21 mouse cellular contexts compared by ENCODE assay signal in genomic region chr5:25597786-25598185, GRCm38 (mm10).
DNase-seq lines count a peak whose midpoint lies in the region; ATAC-seq and TF ChIP-seq lines count a peak whose summit lies in the region.
"Had no signal": no experiment of that assay in that cellular context is flagged by ENCODE, and none has a peak within 500 bp of the region (broad histone marks: within the 10 kb centered on the region; RNA-seq: fewer than 3 reads in every experiment).

No protein-coding gene starts in this region.

- no peaks in the 10 kb centered on the region for H3K9me3 ChIP-seq in intestine, embryonic 15.5 days
- no peaks in the 10 kb centered on the region for H3K9me3 ChIP-seq in embryonic facial prominence, embryonic 10.5 days
- H3K9me3 ChIP-seq: embryonic facial prominence, embryonic 15.5 days; forebrain, embryonic 10.5 days; hindbrain, embryonic 12.5 days had no signal

- POLR2A ChIA-PET in Patski (lab: Charles Lee): no interaction called here

- WGBS in thymus, adult 2 months: 90% methylated on average over 6 of the region's 6 CpGs
- WGBS in intestine, embryonic 15.5 days: 90% methylated on average over 6 of the region's 6 CpGs
- WGBS in embryonic facial prominence, embryonic 10.5 days: 93% methylated on average over 6 of the region's 6 CpGs

- no peak overlapping the region for H3K27ac ChIP-seq in thymus, adult 2 months (ENCODE audit: control insufficient read depth, insufficient read depth, low read length)
- no peak overlapping the region for H3K27ac ChIP-seq in intestine, embryonic 15.5 days
- no peak overlapping the region for H3K27ac ChIP-seq in embryonic facial prominence, embryonic 10.5 days (replicated peaks)
- H3K27ac ChIP-seq: embryonic facial prominence, embryonic 15.5 days; forebrain, embryonic 10.5 days; gastrocnemius, adult 2 months; hindbrain, embryonic 12.5 days had no signal

- no peak overlapping the region for H3K4me3 ChIP-seq in thymus, adult 2 months (ENCODE audit: control insufficient read depth, insufficient read depth, low read length)
- H3K4me3 ChIP-seq in intestine, embryonic 15.5 days (replicated peaks): no peak overlapping the region
- no peak overlapping the region for H3K4me3 ChIP-seq in embryonic facial prominence, embryonic 10.5 days
- H3K4me3 ChIP-seq: embryonic facial prominence, embryonic 15.5 days; erythroblast, embryonic 14.5 days; forebrain, embryonic 10.5 days; gastrocnemius, adult 2 months; hindbrain, embryonic 12.5 days had no signal

- TF ChIP-seq CTCF in thymus, adult 2 months (IDR thresholded peaks at IDR 0.05; ENCODE audit: borderline replicate concordance, control insufficient read depth, extremely low read depth, insufficient read depth, low read length, poor library complexity): no peak
- peak; percentile 7 for TF ChIP-seq CTCF in Patski (IDR thresholded peaks at IDR 0.05)

- H3K4me1 ChIP-seq in thymus, adult 2 months (replicated peaks; ENCODE audit: control insufficient read depth, insufficient read depth, low read length): no peaks in the 10 kb centered on the region
- no peaks in the 10 kb centered on the region for H3K4me1 ChIP-seq in intestine, embryonic 15.5 days (replicated peaks)
- H3K4me1 ChIP-seq in embryonic facial prominence, embryonic 10.5 days: no peaks in the 10 kb centered on the region
- H3K4me1 ChIP-seq: embryonic facial prominence, embryonic 15.5 days; forebrain, embryonic 10.5 days; hindbrain, embryonic 12.5 days had no signal

- H3K27me3 ChIP-seq in thymus, adult 2 months (ENCODE audit: control insufficient read depth, insufficient read depth, low read length): no peaks in the 10 kb centered on the region
- no peaks in the 10 kb centered on the region for H3K27me3 ChIP-seq in Patski
- H3K27me3 ChIP-seq in intestine, embryonic 15.5 days (replicated peaks): no peaks in the 10 kb centered on the region
- H3K27me3 ChIP-seq in embryonic facial prominence, embryonic 10.5 days (replicated peaks; ENCODE audit: low read depth, poor library complexity, severe bottlenecking): no peaks in the 10 kb centered on the region
- H3K27me3 ChIP-seq: embryonic facial prominence, embryonic 15.5 days; hindbrain, embryonic 12.5 days had no signal

- no peaks in the 10 kb centered on the region for H3K36me3 ChIP-seq in thymus, adult 2 months (ENCODE audit: control insufficient read depth, insufficient read depth, low read length)
- no peaks in the 10 kb centered on the region for H3K36me3 ChIP-seq in intestine, embryonic 15.5 days
- no peaks in the 10 kb centered on the region for H3K36me3 ChIP-seq in embryonic facial prominence, embryonic 10.5 days (replicated peaks)
- H3K36me3 ChIP-seq: embryonic facial prominence, embryonic 15.5 days; forebrain, embryonic 10.5 days; hindbrain, embryonic 12.5 days had no signal

- H3K9ac ChIP-seq in intestine, embryonic 15.5 days: no peak overlapping the region
- H3K9ac ChIP-seq: embryonic facial prominence, embryonic 15.5 days; hindbrain, embryonic 12.5 days had no signal

- DNase-seq in CD4-positive, CD25-positive, alpha-beta regulatory T cell, adult 2 months (ENCODE audit: low read depth, low spot score): peak; percentile 8
- peak; percentile 14 for DNase-seq in thymus, postnatal 4 days
- no peak for DNase-seq in thymus, adult 2 months
- DNase-seq in Patski (ENCODE audit: low read depth, low spot score): no peak
- no peak for DNase-seq in ovary, adult 18-20 months (ENCODE audit: low spot score)
- no peak for DNase-seq in embryonic facial prominence, embryonic 10.5 days (ENCODE audit: low spot score)
- DNase-seq: adrenal gland, adult 8-10 months; adrenal gland, postnatal 36 days; cerebellum, adult 2 months; gastrocnemius, adult 2 months; gastrocnemius, postnatal 25 days; heart, postnatal 10 days; heart, postnatal 4 days had no signal

- no peak for TF ChIP-seq POLR2A in thymus, adult 2 months (IDR thresholded peaks at IDR 0.05; ENCODE audit: control insufficient read depth, extremely low read depth, insufficient read depth, low read length, poor library complexity)

- no peak for ATAC-seq in CD4-positive, CD25-positive, alpha-beta regulatory T cell, adult 4 months
- ATAC-seq in Patski: no peak
- ATAC-seq in intestine, embryonic 15.5 days: no peak
- ATAC-seq: forebrain, embryonic 14.5 days; hindbrain, embryonic 16.5 days had no signal

- in situ Hi-C loops in Patski (cut with MboI; ENCODE audit: low pct_unique_long_range_greater_than_20kb): no loop called here

- CTCF ChIA-PET in Patski (lab: Charles Lee): no interaction called here

- H3K4me2 ChIP-seq in intestine, embryonic 15.5 days (replicated peaks): no peak overlapping the region
- H3K4me2 ChIP-seq: embryonic facial prominence, embryonic 15.5 days; hindbrain, embryonic 12.5 days had no signal

Comparison
In these comparisons a context has a peak if more than half of its experiments do, and no peak if none do; other contexts are left out.
1. DNase-seq: peak in CD4-positive, CD25-positive, alpha-beta regulatory T cell, adult 2 months (single experiment) and thymus, postnatal 4 days (single experiment); none in thymus, adult 2 months (single experiment), Patski (single experiment), ovary, adult 18-20 months (single experiment) and embryonic facial prominence, embryonic 10.5 days (single experiment).